In the genomic region with DNA sequence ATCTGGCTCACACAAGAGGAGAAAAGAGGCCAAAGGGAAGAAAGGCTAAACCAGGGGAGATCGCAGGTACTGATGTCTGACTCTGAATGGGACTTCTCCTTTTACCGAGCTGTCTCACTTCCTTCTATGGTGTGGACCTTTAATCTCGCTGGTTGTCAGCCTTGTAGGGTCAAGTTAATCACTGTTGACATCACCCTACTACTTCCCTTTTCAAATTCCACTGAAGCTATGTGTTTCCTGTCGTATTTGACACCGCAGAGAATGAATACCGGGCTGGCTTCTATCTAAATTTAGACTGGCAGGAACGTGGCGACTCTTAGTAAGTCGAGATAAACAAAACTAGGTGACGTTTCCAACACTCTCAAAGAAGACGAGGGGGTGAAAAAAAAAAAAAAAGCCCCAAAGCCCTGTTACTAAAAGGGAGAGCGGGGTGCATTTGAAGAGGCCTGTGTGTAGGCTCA, we compare ENCODE assay signal across 8 mouse cellular contexts. TPM values are rescaled to one million over a fixed set of nuclear protein-coding genes. Genes with fewer than 3 reads are reported as not detected.
DNase-seq lines count a peak whose midpoint lies in the region; ATAC-seq lines count a peak whose summit lies in the region.

No protein-coding gene starts in this region.

- H3K9ac ChIP-seq in embryonic facial prominence, embryonic 12.5 days, result peak overlapping the region; percentile 96
- H3K9ac ChIP-seq in kidney, embryonic 14.5 days (ENCODE audit: low read depth, low read length), result peak overlapping the region; percentile 98
- peak overlapping the region; percentile 99 for H3K9ac ChIP-seq in liver, embryonic 13.5 days
- peak overlapping the region; percentile 85 for H3K9ac ChIP-seq in neural tube, embryonic 14.5 days (replicated peaks; ENCODE audit: low read depth, low read length)

- peak; percentile 17 for ATAC-seq in cerebellum, adult (ENCODE audit: insufficient number of reproducible peaks, low FRiP score, low TSS enrichment)
- ATAC-seq in embryonic facial prominence, embryonic 12.5 days (ENCODE audit: insufficient number of reproducible peaks, insufficient read depth, low FRiP score, low TSS enrichment), result 0 out of 2 replicates have a peak, but pooled peaks have one; percentile 3
- ATAC-seq in kidney, embryonic 14.5 days (ENCODE audit: low FRiP score, low TSS enrichment), result peak; percentile 10
- ATAC-seq in liver, embryonic 13.5 days (ENCODE audit: low read depth), result peak; percentile 2; the same call in 1 of the 2 replicates
- peak; percentile 1; the same call in 1 of the 2 replicates for ATAC-seq in neural tube, embryonic 14.5 days (ENCODE audit: low read depth)

- H3K36me3 ChIP-seq in embryonic facial prominence, embryonic 12.5 days, result no peaks in the 10 kb centered on the region
- H3K36me3 ChIP-seq in kidney, embryonic 14.5 days (ENCODE audit: control insufficient read depth, insufficient read depth, low read length), result no peaks in the 10 kb centered on the region
- no peaks in the 10 kb centered on the region for H3K36me3 ChIP-seq in liver, embryonic 13.5 days
- no peaks in the 10 kb centered on the region for H3K36me3 ChIP-seq in neural tube, embryonic 14.5 days (ENCODE audit: control insufficient read depth, insufficient read depth, low read length)

- no peak for DNase-seq in cerebellum, postnatal 4 days (ENCODE audit: low spot score in 2 of 2)
- DNase-seq in MN1 (ENCODE audit: low spot score), result peak; percentile 54
- peak; percentile 85 to 91 for DNase-seq in heart, adult 9 months (ENCODE audit: low spot score in 2 of 2)
- DNase-seq in liver, embryonic 13.5 days, result peak; percentile 47

- H3K4me2 ChIP-seq in embryonic facial prominence, embryonic 12.5 days (replicated peaks), result peak overlapping the region; percentile 54
- peak overlapping the region; percentile 48 for H3K4me2 ChIP-seq in kidney, embryonic 14.5 days (replicated peaks; ENCODE audit: low read depth, low read length)
- peak overlapping the region; percentile 87 for H3K4me2 ChIP-seq in liver, embryonic 13.5 days
- H3K4me2 ChIP-seq in neural tube, embryonic 14.5 days (ENCODE audit: low read depth, low read length), result peak overlapping the region; percentile 90

- peak overlapping the region; percentile 92 for H3K4me3 ChIP-seq in embryonic facial prominence, embryonic 12.5 days
- peak overlapping the region; percentile 95 for H3K4me3 ChIP-seq in kidney, embryonic 14.5 days (ENCODE audit: low read length)
- peak overlapping the region; percentile 98 for H3K4me3 ChIP-seq in liver, embryonic 13.5 days (replicated peaks)
- H3K4me3 ChIP-seq in neural tube, embryonic 14.5 days (ENCODE audit: low read depth, low read length), result peak overlapping the region; percentile 94

- WGBS in embryonic facial prominence, embryonic 12.5 days, result under 1% methylated on average over 12 of the region's 12 CpGs
- under 1% methylated on average over 12 of the region's 12 CpGs for WGBS in kidney, embryonic 14.5 days
- under 1% methylated on average over 12 of the region's 12 CpGs for WGBS in liver, embryonic 13.5 days (ENCODE audit: insufficient replicate concordance)
- under 1% methylated on average over 12 of the region's 12 CpGs for WGBS in neural tube, embryonic 14.5 days

- H3K4me1 ChIP-seq in embryonic facial prominence, embryonic 12.5 days, result peaks cover 12% of the 10 kb centered on the region; the same call in 1 of the 2 replicates
- H3K4me1 ChIP-seq in kidney, embryonic 14.5 days (ENCODE audit: control insufficient read depth, insufficient read depth, low read length), result peaks cover 3% of the 10 kb centered on the region; the same call in 1 of the 2 replicates
- peaks cover 39% of the 10 kb centered on the region for H3K4me1 ChIP-seq in liver, embryonic 13.5 days (replicated peaks)
- H3K4me1 ChIP-seq in neural tube, embryonic 14.5 days (ENCODE audit: control insufficient read depth, insufficient read depth, low read length), result peaks cover 11% of the 10 kb centered on the region; the same call in 1 of the 2 replicates

- no peaks in the 10 kb centered on the region for H3K9me3 ChIP-seq in embryonic facial prominence, embryonic 12.5 days
- H3K9me3 ChIP-seq in kidney, embryonic 14.5 days (ENCODE audit: control insufficient read depth, low read length), result no peaks in the 10 kb centered on the region
- no peaks in the 10 kb centered on the region for H3K9me3 ChIP-seq in liver, embryonic 13.5 days (replicated peaks)
- no peaks in the 10 kb centered on the region for H3K9me3 ChIP-seq in neural tube, embryonic 14.5 days (ENCODE audit: control insufficient read depth, low read length)

- no peaks in the 10 kb centered on the region for H3K27me3 ChIP-seq in embryonic facial prominence, embryonic 12.5 days
- H3K27me3 ChIP-seq in kidney, embryonic 14.5 days (ENCODE audit: control insufficient read depth, insufficient read depth, low read length), result no peaks in the 10 kb centered on the region
- H3K27me3 ChIP-seq in liver, embryonic 13.5 days, result no peaks in the 10 kb centered on the region
- H3K27me3 ChIP-seq in neural tube, embryonic 14.5 days (ENCODE audit: control insufficient read depth, insufficient read depth, low read length), result no peaks in the 10 kb centered on the region

- peak overlapping the region; percentile 98 for H3K27ac ChIP-seq in embryonic facial prominence, embryonic 12.5 days
- H3K27ac ChIP-seq in kidney, embryonic 14.5 days (ENCODE audit: low read depth, low read length), result peak overlapping the region; percentile 95
- peak overlapping the region; percentile 99 for H3K27ac ChIP-seq in liver, embryonic 13.5 days
- H3K27ac ChIP-seq in neural tube, embryonic 14.5 days (ENCODE audit: low read depth, low read length), result peak overlapping the region; percentile 96

RNA-seq across cellular contexts. Expression of a gene that starts 0.7 kb away (rescaled TPM):
- 43.7 and 45.7 TPM in 2 replicates for polyA plus RNA-seq in embryonic facial prominence, embryonic 12.5 days (2016; fragmentation: Nextera tagmentation; extraction: Ambion mirVana)
- polyA plus RNA-seq in kidney, embryonic 14.5 days (2014; fragmentation: Nextera tagmentation; extraction: Ambion mirVana), result 47.9 and 52.1 TPM in 2 replicates
- polyA plus RNA-seq in liver, embryonic 13.5 days (2015; fragmentation: Nextera tagmentation; extraction: Ambion mirVana), result 51.1 and 58.4 TPM in 2 replicates
- 58.0 and 59.0 TPM in 2 replicates for polyA plus RNA-seq in neural tube, embryonic 14.5 days (2014; fragmentation: Nextera tagmentation; extraction: Ambion mirVana)

Comparison
In these comparisons a context has a peak if more than half of its experiments do, and no peak if none do; other contexts are left out.
1. DNase-seq: peak in MN1 (single experiment), heart, adult 9 months (2 of 2) and liver, embryonic 13.5 days (single experiment); none in cerebellum, postnatal 4 days (0 of 2).
2. Peak in every context shown above with its lines, with median percentiles within 50 percentile points of each other: ATAC-seq, H3K27ac ChIP-seq, H3K4me2 ChIP-seq, H3K4me3 ChIP-seq and H3K9ac ChIP-seq.